Mouse (Mus musculus) cerebellum, adult 8-10 months (tissue): Measurements from ENCODE around the gene Acvr2a.
A peak's percentile ranks its signal among the peaks of the same experiment; 100 is the strongest.

Source experiments
- DNase-seq: peaks from one replicate; pipeline ENCODE4 v3.0.0; 2022

Gene Acvr2a

DNA sequence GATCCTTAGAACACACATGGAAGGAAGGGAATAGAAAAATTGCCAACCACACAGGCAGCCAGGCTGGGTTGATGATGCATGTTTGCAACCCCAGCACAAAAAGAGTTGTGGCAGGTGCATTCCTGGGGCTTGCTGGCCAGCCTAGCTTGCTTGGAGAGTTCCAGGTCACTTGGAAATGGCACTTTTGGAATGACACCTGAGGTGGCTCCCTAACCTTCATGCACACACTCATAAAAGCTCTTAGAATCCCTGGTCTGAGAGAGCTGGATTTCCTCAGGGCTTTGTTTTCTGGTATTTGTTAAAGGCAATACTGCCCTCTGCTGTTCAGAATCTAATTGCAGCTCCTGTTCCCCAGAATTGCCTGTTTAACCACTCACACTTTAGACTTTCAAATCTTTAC lies 72.0 kb downstream of the Acvr2a start:
- peak; percentile 71 for DNase-seq

GRCm38 (mm10) chr2:48895186-48895585 lies 81.3 kb downstream of the Acvr2a start:
- DNase-seq: no peak

DNA sequence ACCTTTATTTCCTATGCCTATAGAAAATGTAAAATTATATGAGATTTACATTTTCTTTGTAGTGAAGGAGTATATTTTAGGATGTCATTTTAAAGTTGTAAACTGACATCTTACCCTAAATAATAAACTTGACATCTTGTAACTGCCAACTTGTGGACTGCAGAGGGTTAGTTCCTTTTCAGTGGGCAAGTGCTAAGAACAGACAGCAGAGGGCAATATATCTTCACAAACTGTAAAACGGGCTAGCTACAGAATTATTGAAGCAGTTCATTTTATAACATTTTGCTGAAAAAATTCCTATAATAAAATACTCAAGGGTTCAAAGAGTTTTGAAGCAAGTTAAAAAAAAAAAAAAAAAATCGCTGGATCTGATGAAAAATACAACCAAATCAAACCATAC lies 95.0 kb downstream of the Acvr2a start:
- DNase-seq: no peak

DNA sequence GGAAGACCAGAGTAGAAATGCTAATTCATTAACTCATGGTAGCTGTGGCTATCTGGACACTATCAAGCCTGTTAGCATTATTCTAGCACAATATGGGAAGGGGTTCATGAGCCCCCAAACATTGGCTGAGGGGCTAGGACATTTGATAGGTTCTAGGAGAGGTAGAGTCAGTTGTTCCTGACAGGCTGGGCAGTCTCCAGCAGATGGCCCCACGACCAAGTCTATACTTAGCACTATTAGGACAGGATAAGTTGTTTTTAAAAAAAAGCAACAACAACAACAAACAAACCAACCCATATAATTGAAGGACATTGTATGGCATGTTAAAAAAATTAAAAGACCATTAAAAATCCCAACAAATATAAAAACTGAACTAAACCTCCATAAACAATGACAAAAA lies 100.3 kb downstream of the Acvr2a start:
- DNase-seq: no peak

- no peak for DNase-seq
Observed at GRCm38 (mm10) chr2:48915832-48916231, 101.9 kb downstream of the Acvr2a start.

DNA sequence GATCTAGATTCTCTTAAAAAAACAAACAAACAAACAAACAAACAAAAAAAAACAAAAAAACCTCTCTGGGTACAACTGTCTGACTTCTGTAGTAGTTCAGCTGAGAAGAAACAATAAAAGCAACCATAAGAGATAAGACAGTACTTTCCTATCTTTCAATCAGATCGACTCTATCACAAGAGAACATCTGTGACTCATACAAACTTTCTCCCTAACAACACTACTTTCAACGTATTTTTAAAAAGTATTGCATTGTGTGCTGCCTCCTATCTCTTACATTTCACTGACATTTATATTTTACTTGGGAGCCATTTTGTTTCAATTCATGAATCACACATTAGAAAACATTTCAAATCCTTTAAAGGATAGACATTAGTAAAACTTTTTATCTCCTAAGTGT lies 121.1 kb downstream of the Acvr2a start:
- DNase-seq: no peak

GRCm38 (mm10) chr2:48947761-48948160 lies 133.9 kb downstream of the Acvr2a start:
- DNase-seq: no peak

- peak; percentile 96 for DNase-seq
Observed at GRCm38 (mm10) chr2:48948841-48949584, 135.1 kb downstream of the Acvr2a start, which contains the start of gene Mbd5. Gene Mbd5 (plus strand): TSS chr2:48949508.

DNA sequence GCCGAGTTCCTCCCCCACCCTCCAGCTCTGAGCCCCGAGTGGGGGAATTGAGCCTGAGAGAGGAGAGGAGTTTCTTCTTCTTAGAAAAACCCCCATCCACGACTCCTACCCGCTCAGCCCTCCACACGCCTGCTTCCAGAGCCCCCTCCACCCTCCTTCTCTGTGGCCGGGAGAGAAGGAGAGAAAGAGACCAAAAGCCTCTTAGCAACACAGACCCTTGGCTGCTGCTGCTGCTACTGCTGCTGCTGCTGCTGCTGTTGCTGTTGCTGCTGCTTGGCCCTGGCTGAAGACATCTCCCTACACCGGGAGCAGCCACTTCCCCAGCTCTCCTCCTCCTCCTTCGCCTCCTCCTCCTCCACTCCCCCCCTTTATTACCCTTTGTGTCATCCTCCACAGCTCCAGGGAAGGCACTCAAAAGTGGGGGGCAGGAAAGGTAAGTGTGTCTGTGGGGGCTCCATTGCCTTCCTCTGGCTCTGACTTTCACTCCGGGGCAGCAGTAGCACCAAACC lies 135.9 kb downstream of the Acvr2a start:
- peak; percentile 49 for DNase-seq

DNA sequence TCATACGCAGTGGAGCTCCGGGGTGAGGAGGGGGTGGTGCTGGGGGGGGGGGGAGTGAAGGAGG lies 136.2 kb downstream of the Acvr2a start, which contains the start of gene Orc4:
Orc4 (minus strand) TSS at position 26 of the 64 bp plus-strand sequence.
- DNase-seq: no peak

GRCm38 (mm10) chr2:48950316-48950880 lies 136.5 kb downstream of the Acvr2a start:
- peak; percentile 19 for DNase-seq
